Mouse (Mus musculus) heart, embryonic 14.5 days (tissue): ENCODE results near the gene Gm4724. TPM values are rescaled to one million over a fixed set of nuclear protein-coding genes. Genes with fewer than 3 reads are reported as not detected.
"Not testable (repeated sequence)": the region's sequence is repeated elsewhere in the genome, so short reads cannot be mapped to it uniquely, and the experiment has no call there.

ENCODE experiments used
- ATAC-seq: fragments of 200-750 bp; cut with Nextera tagmentation; 2 replicates; pipeline ENCODE4 v1.8.0; 2017; ENCODE audit warnings: low read depth, moderate TSS enrichment; ENCODE audit not compliant: insufficient number of reproducible peaks, insufficient read depth, low FRiP score
- H3K27ac ChIP-seq, 2 experiments: fragments of 200-500 bp in 1 of 2; fragments of 300-500 bp in 1 of 2; sonication (generic) in 1 of 2; replicated peaks in 1 of 2; 2 replicates each; pipeline ENCODE4 v1.5.1; 2012 to 2014; ENCODE audit warnings: low read depth in 2 of 2, low read length in 2 of 2, control low read depth in 1 of 2, mild to moderate bottlenecking in 1 of 2, mixed read lengths in 1 of 2; ENCODE audit not compliant: control insufficient read depth in 1 of 2, insufficient read depth in 1 of 2
- H3K27me3 ChIP-seq: fragments of 300-500 bp; sonication (generic); 2 replicates; pipeline ENCODE4 v1.6.1; 2014; ENCODE audit warnings: mild to moderate bottlenecking, low read length, control low read depth; ENCODE audit not compliant: control insufficient read depth, insufficient read depth
- H3K36me3 ChIP-seq: fragments of 300-500 bp; sonication (generic); 2 replicates; pipeline ENCODE4 v1.6.1; 2014; ENCODE audit warnings: mild to moderate bottlenecking, control low read depth, low read length, mixed read lengths; ENCODE audit not compliant: control insufficient read depth, insufficient read depth
- H3K4me1 ChIP-seq, 2 experiments: fragments of 200-500 bp in 1 of 2; fragments of 300-500 bp in 1 of 2; sonication (generic) in 1 of 2; 2 replicates each; pipeline ENCODE4 v1.6.1; 2012 to 2014; ENCODE audit warnings: low read length in 2 of 2, control low read depth in 1 of 2, mixed read lengths in 1 of 2; ENCODE audit not compliant: control insufficient read depth in 2 of 2, insufficient read depth in 2 of 2
- H3K4me2 ChIP-seq: fragments of 300-500 bp; sonication (generic); 2 replicates; pipeline ENCODE4 v1.6.1; 2014; ENCODE audit warnings: mild to moderate bottlenecking, low read length
- H3K4me3 ChIP-seq, 2 experiments: fragments of 200-500 bp in 1 of 2; fragments of 300-500 bp in 1 of 2; sonication (generic) in 1 of 2; 2 replicates each; pipeline ENCODE4 v1.5.1; 2012 to 2014; ENCODE audit warnings: low read length in 2 of 2, mild to moderate bottlenecking in 2 of 2, control low read depth in 1 of 2, low read depth in 1 of 2, moderate library complexity in 1 of 2; ENCODE audit not compliant: control insufficient read depth in 1 of 2, insufficient read depth in 1 of 2
- H3K9ac ChIP-seq: fragments of 300-500 bp; sonication (generic); 2 replicates; pipeline ENCODE4 v1.6.1; 2014; ENCODE audit warnings: mild to moderate bottlenecking, low read length
- H3K9me3 ChIP-seq: fragments of 300-500 bp; sonication (generic); 2 replicates; pipeline ENCODE4 v1.6.1; 2016; ENCODE audit warnings: low read length, control low read depth; ENCODE audit not compliant: control insufficient read depth
- WGBS: fragments of 180-500 bp; shearing (Covaris S2); extraction: QIAGEN DNeasy Blood & Tissue Kit; methylation state at CpG from one replicate; pipeline ENCODE4 v1.1.7; 2014; 5-methylcytosine and 5-hydroxymethylcytosine counted together
- polyA plus RNA-seq: library from polyadenylated mRNA; unstranded; fragments of >200 nt; fragmentation: Nextera tagmentation; extraction: Ambion mirVana; gene quantifications from 2 replicates; pipeline ENCODE4 v1.2.1, GENCODE M21; 2014

The Gm4724 gene
- 5.3 and 16.6 TPM in 2 replicates for polyA plus RNA-seq

DNA sequence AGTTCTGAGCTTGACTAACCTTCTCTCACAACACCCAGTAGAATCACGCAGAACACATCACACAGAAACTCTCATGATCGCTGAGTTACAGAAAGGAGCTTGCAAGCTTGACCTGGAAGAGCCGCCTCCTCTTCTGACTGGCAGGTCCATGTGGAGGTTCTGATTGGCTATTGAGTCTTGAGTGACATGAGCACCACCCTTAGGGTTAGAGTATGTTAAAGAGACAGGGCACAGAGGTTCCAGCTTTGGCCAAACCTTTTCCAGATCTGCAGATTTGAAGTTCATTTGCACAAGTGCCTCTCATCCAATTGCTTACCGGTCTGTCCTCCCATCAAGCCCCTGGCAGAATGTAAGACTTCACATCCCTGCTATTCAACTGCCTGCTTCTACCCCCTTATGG is at the start of gene Gm4724:
Gm4724 (minus strand) TSS at position 101 of the 400 bp plus-strand sequence.
- not testable (repeated sequence) for H3K4me1 ChIP-seq, H3K27me3 ChIP-seq, H3K9ac ChIP-seq, H3K36me3 ChIP-seq, H3K9me3 ChIP-seq, H3K4me3 ChIP-seq, H3K27ac ChIP-seq, H3K4me2 ChIP-seq, ATAC-seq
- WGBS, result no CpG with 5 or more reads among the region's 4 CpGs

- H3K9ac ChIP-seq, H3K36me3 ChIP-seq, H3K27me3 ChIP-seq, H3K4me3 ChIP-seq, H3K4me2 ChIP-seq, H3K4me1 ChIP-seq, ATAC-seq, H3K27ac ChIP-seq, H3K9me3 ChIP-seq: not testable (repeated sequence)
- no CpG with 5 or more reads among the region's 6 CpGs for WGBS
Observed at GRCm38 (mm10) chr2:175469685-175470084, 34.1 kb upstream of the Gm4724 start, which contains the start of gene Zfp965. Gene Zfp965, plus strand, starts transcription at chr2:175469985.

Other genes with a start within 250 kb of the Gm4724 start
- 6.9 and 10.8 TPM in 2 replicates for gene Gm14391, start 228.9 kb downstream of the Gm4724 start, polyA plus RNA-seq
- not detected in 2 replicates for gene Gm14440, start 160.7 kb downstream of the Gm4724 start, polyA plus RNA-seq
- gene Gm4631, start 97.6 kb downstream of the Gm4724 start, polyA plus RNA-seq, result 12.9 and 14.4 TPM in 2 replicates
- 5.3 and 8.5 TPM in 2 replicates for gene Zfp968, start 63.4 kb downstream of the Gm4724 start, polyA plus RNA-seq
- 10.2 and 11.3 TPM in 2 replicates for gene Zfp965, start 34.2 kb upstream of the Gm4724 start, polyA plus RNA-seq
- not detected in 2 replicates for gene Gm11007, start 208.2 kb upstream of the Gm4724 start, polyA plus RNA-seq